31 mouse cellular contexts compared by ENCODE assay signal in the genomic region with DNA sequence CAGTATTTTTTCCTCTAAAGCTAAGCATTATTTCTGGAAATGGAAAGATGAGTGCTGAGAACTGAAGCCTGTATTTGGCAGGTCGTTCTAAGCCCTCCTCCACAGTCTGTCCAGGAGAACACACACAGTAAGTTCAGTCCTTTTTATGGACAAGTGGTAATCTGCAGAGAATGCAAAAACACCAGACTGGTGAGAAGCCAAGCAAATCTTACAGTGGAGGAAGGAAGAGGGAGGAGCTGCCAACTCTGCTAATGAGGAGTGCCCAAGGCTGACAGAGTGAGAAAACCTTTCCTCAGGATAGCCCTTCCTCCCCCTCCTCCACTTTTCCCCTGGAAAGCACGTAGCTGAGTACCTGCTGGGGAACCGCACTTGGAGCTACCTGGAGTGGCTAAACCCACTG.
A peak's percentile ranks its signal among the peaks of the same experiment; 100 is the strongest.
DNase-seq lines count a peak whose midpoint lies in the region; ATAC-seq lines count a peak whose summit lies in the region.
"Had no signal": no experiment of that assay in that cellular context is flagged by ENCODE, and none has a peak within 500 bp of the region (broad histone marks: within the 10 kb centered on the region; RNA-seq: fewer than 3 reads in every experiment).

No protein-coding gene starts in this region.

- peaks cover 11% of the 10 kb centered on the region for H3K4me1 ChIP-seq in forebrain, embryonic 15.5 days
- peaks cover 19% of the 10 kb centered on the region for H3K4me1 ChIP-seq in forebrain, embryonic 10.5 days
- H3K4me1 ChIP-seq: intestine, embryonic 15.5 days; megakaryocyte, embryonic 14.5 days; stomach, embryonic 15.5 days had no signal

- H3K4me2 ChIP-seq in forebrain, embryonic 15.5 days (replicated peaks), result no peak overlapping the region
- H3K4me2 ChIP-seq: embryonic facial prominence, embryonic 12.5 days; hindbrain, embryonic 12.5 days; intestine, embryonic 15.5 days; limb, embryonic 13.5 days; liver, embryonic 11.5 days; midbrain, embryonic 12.5 days; neural tube, embryonic 12.5 days; stomach, embryonic 15.5 days had no signal

- no peak overlapping the region for H3K4me3 ChIP-seq in forebrain, embryonic 15.5 days
- no peak overlapping the region for H3K4me3 ChIP-seq in forebrain, embryonic 10.5 days
- H3K4me3 ChIP-seq: embryonic facial prominence, embryonic 12.5 days; heart, adult 2 months; hindbrain, embryonic 12.5 days; intestine, embryonic 15.5 days; layer of hippocampus, adult 2 months; limb, embryonic 13.5 days; megakaryocyte, embryonic 14.5 days; midbrain, embryonic 12.5 days; myocyte; neural tube, embryonic 12.5 days; stomach, embryonic 15.5 days had no signal

- H3K9ac ChIP-seq in forebrain, embryonic 15.5 days (replicated peaks), result no peak overlapping the region
- H3K9ac ChIP-seq: embryonic facial prominence, embryonic 12.5 days; hindbrain, embryonic 12.5 days; intestine, embryonic 15.5 days; limb, embryonic 13.5 days; midbrain, embryonic 12.5 days; neural tube, embryonic 12.5 days; stomach, embryonic 15.5 days had no signal

- DNase-seq in forebrain, embryonic 10.5 days (ENCODE audit: extremely low spot score, low spot score), result no peak
- peak; percentile 11 for DNase-seq in layer of hippocampus, adult 9-11 months
- DNase-seq in layer of hippocampus, adult 9-10 months (ENCODE audit: low spot score), result no peak
- peak; percentile 31 for DNase-seq in right cerebral cortex, postnatal 25 days
- DNase-seq in right cerebral cortex, adult 2 months (ENCODE audit: low spot score in 2 of 2), result no peak
- DNase-seq: adrenal gland, postnatal 25 days; cerebellum, adult 2 months; cerebellum, postnatal 36 days; heart, adult 2 months; heart, postnatal 36 days; kidney, adult 2 months; kidney, postnatal 36 days; layer of hippocampus, postnatal 36 days; lung, postnatal 4 days; thymus, adult 18-20 months; thymus, postnatal 36 days had no signal

- H3K27ac ChIP-seq in forebrain, embryonic 15.5 days (replicated peaks), result no peak overlapping the region
- no peak overlapping the region for H3K27ac ChIP-seq in forebrain, embryonic 10.5 days
- H3K27ac ChIP-seq: embryonic facial prominence, embryonic 12.5 days; heart, adult 2 months; hindbrain, embryonic 12.5 days; hindbrain, postnatal 0 days; intestine, embryonic 15.5 days; layer of hippocampus, adult 2 months; limb, embryonic 13.5 days; midbrain, embryonic 12.5 days; neural tube, embryonic 12.5 days; stomach, embryonic 15.5 days had no signal

- ATAC-seq in forebrain, embryonic 15.5 days (replicated peaks), result peak; percentile 38; the same call in 1 of the 2 replicates
- no peak for ATAC-seq in activated CD4-positive, CD25-positive, alpha-beta regulatory T cell, adult 4 months
- ATAC-seq: CD4-positive, CD25-positive, alpha-beta regulatory T cell, adult 4 months; hindbrain, postnatal 0 days; intestine, embryonic 15.5 days had no signal

- H3K9me3 ChIP-seq in forebrain, embryonic 15.5 days, result no peaks in the 10 kb centered on the region
- H3K9me3 ChIP-seq in forebrain, embryonic 10.5 days, result no peaks in the 10 kb centered on the region
- H3K9me3 ChIP-seq: embryonic facial prominence, embryonic 12.5 days; hindbrain, embryonic 12.5 days; intestine, embryonic 15.5 days; limb, embryonic 13.5 days; midbrain, embryonic 12.5 days; neural tube, embryonic 12.5 days; stomach, embryonic 15.5 days had no signal

- 50% methylated on average over 3 of the region's 3 CpGs for WGBS in forebrain, embryonic 15.5 days
- 64% methylated on average over 3 of the region's 3 CpGs for WGBS in forebrain, embryonic 10.5 days

- H3K27me3 ChIP-seq in forebrain, embryonic 15.5 days, result no peaks in the 10 kb centered on the region
- no peaks in the 10 kb centered on the region for H3K27me3 ChIP-seq in forebrain, embryonic 10.5 days (ENCODE audit: poor library complexity, severe bottlenecking)
- H3K27me3 ChIP-seq: embryonic facial prominence, embryonic 12.5 days; hindbrain, embryonic 12.5 days; intestine, embryonic 15.5 days; limb, embryonic 13.5 days; megakaryocyte, embryonic 14.5 days; midbrain, embryonic 12.5 days; neural tube, embryonic 12.5 days; stomach, embryonic 15.5 days had no signal

- no peaks in the 10 kb centered on the region for H3K36me3 ChIP-seq in forebrain, embryonic 15.5 days
- no peaks in the 10 kb centered on the region for H3K36me3 ChIP-seq in forebrain, embryonic 10.5 days (replicated peaks)
- H3K36me3 ChIP-seq: embryonic facial prominence, embryonic 12.5 days; hindbrain, embryonic 12.5 days; intestine, embryonic 15.5 days; limb, embryonic 13.5 days; midbrain, embryonic 12.5 days; neural tube, embryonic 12.5 days; stomach, embryonic 15.5 days had no signal

Comparison
In these comparisons a context has a peak if more than half of its experiments do, and no peak if none do; other contexts are left out.
1. DNase-seq: peak in layer of hippocampus, adult 9-11 months (single experiment) and right cerebral cortex, postnatal 25 days (single experiment); none in forebrain, embryonic 10.5 days (single experiment), layer of hippocampus, adult 9-10 months (single experiment) and right cerebral cortex, adult 2 months (0 of 2).